Mouse (Mus musculus) heart, postnatal 25 days (tissue): ENCODE results near the gene Slitrk6. TPM values are rescaled to one million over a fixed set of nuclear protein-coding genes. Genes with fewer than 3 reads are reported as not detected.

Experiments used
- DNase-seq: peaks from one replicate; pipeline ENCODE4 v3.0.0; 2022; ENCODE audit warnings: low spot score
- intact Hi-C: fragments of 180-260 bp; cut with DNase I; formaldehyde crosslinking; loops from one replicate; pipeline ENCODE4 v1.15.1; 2025
- total RNA-seq, 2 experiments: library from RNA; stranded (reverse); gene quantifications; 2 replicates each; pipeline ENCODE4 v1.2.3; 2021

Slitrk6 gene
- total RNA-seq = 1 to 10 TPM in 1 of 2 experiments, under 1 TPM in 1; 0.89 to 1.1 TPM

DNA sequence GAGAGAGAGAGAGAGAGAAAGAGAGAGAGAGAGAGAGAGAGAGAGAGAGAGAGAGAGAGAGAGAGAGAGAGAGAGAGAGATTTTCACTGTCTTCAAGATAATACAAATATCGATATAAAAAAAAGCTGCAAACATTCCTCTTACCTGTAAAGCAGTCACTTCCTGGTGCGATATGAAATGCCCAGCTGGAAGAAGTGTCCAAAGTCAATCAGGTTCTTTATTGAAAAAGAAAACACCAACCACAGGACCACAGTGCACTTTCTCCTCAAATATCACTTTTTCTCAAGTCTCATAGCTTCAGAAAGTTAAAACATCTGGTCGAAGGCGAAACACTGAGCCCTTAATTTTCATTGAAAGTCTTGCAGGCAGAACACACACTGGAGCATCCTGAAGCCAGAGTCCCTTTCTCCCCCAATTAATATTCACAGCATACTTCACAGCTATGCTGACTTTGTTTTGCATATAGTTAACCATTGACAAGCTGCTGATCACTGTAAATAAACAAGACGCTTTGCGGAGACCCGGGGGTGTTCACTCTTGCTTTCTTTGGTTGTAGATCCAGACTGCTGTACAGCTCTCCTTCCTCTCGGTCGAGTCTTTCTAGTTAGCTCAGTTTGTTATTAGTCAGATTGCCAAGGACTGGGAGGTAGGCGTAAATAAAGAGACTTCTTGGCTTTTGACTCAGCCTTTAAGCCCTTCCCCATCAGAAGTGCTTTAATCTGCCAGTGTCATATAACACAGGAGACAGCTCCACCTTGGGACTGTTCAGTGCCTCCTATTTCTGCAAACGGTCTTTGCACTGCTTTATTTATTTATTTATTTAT is at the start of gene Slitrk6:
Gene Slitrk6 (minus strand): TSS at position 666 of the 824 bp plus-strand sequence.
- DNase-seq = no peak
- intact Hi-C loops = no loop called here

DNA sequence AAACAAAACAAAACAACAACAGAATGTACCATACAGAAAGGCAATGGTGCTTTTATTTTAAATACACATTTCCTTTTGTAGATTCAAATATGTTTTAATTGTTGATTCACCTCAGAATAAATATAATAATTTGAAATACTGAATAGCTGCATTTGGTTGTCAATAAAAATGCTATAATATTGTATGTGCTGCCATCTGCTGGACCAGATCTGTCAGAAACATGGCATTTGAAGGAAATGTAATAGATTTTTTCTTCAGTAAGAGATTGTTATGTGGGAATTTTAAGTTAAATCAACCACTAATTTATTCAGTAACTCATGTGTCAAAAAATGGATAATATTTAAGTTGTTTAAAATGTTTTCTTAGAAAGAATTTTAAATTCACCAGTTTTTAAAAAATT is 22.6 kb upstream of the Slitrk6 start:
- DNase-seq = no peak
- intact Hi-C loops = no loop called here

DNA sequence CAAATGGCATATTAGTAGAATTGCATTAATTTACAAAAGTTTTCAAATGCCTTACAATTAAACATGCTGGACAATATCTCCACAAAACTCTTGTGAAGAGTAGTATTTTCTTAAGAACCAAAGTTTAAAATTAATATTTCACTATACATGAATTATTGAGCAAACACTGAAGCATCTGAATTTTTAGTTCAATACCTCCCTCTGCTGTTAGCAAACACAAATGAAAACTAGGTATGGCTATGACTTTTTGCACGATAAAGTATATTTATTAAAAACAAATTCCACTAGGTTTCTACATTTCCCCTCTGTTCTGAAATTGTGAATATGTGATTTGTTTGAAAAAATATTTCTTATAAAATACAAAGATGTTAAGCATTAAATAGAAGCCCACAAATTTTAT is 15.7 kb upstream of the Slitrk6 start:
- intact Hi-C loops = no loop called here
- no peak for DNase-seq

DNA sequence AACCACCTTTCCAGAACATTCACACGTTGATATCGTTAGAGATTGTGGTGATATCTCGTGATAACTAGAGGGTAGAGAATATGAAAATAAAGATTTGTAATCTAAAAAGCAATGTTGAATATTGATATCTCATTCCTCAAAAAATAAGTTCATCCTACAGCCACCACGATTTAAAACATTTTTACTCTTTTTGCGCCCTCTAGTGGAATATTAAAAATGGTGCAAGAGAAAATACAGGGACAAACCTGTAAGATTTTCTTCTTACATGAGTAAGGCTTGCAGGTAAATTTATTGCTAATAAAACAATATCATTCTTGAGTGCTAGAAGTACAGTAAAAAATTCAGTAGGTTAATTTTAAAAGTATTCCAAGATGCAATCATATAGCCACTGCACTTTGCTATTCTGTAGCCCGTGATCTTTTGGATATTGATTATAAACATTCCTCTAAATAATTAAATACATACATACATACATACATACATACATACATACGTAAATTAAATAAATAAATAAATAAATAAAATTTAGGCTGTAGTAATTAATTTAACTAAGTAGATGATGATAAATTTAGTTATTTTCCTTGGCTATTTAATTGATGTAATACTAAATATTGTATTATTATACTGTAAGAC is 7.8 kb upstream of the Slitrk6 start:
- intact Hi-C loops = loop anchor here (5.0 kb wide), 2 partner anchors 870 to 890 kb away; no protein-coding TSS in a partner anchor
- DNase-seq = no peak

DNA sequence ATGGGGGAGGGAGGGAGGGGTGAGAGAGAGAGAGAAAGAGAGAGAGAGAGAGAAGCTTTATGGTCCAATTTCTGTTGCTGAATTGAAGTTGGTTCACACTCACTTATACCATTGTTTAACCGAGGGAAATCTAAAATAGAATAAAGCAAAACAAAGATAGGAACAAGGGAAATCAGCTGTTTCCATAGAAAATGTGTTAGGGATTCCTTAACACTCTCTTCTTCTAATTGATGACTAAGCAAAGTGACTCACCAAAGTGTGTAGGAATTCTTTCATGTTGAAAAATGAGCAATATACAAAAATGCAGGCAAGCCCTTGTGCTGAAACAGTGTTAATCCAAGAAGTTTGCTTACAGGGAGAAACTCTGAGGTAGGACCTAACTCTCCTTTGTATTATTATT is 6.0 kb upstream of the Slitrk6 start:
- no peak for DNase-seq
- intact Hi-C loops = loop anchor here (5.0 kb wide), 2 partner anchors 869 to 889 kb away; no protein-coding TSS in a partner anchor

DNA sequence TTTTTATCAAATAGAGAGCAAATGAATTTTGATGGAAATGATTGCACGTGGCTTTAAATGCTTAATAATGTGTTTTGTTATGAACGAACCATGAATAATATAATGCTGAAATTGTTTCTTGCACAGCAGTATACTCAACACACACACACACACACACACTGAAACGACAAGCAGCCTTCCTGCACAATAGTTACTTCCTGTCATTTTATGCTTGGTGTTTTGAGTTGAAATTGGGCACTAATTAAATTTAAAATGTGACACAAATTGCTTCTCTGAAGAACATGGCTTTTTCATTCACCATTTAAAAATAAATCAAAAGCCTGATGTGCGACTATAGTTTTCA is 330 bp upstream of the Slitrk6 start:
- intact Hi-C loops = no loop called here
- no peak for DNase-seq

DNA sequence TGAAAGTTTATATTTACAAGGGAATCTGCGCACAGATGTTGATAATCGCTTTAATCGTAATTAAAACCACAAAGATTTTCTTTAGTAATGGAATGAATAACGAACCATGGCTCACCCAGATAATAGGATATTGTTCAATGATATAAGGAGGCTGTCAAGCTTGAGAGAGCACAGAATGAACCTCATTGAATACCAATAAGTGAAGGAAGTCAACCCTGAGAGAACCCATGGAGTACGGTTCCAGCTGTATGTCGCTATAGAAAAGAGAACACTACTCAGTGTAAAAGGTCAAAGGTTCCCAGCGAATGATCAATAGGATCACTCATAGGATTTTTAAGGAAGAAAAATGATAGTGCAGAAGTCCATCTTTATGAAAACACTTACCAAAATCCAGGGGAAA is 15.1 kb downstream of the Slitrk6 start:
- no peak for DNase-seq
- intact Hi-C loops = no loop called here

DNA sequence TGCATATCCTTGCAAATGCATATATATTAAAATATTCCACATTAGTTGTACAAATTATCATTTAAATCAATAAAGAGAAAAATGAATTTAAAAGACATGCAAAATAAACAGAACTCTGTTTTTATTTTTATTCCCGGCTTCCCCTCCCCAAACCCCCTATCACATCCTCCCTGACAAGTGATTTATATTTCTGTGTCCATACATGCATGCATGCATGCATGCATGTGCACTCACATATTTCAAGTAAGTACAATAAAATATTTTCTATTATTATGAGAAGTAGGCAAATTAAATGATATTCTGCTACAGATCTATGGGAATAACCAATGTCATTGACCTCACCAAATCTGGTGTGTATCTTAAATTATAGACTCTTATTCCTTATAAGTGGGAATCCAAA is 15.6 kb downstream of the Slitrk6 start:
- DNase-seq = no peak
- intact Hi-C loops = no loop called here

DNA sequence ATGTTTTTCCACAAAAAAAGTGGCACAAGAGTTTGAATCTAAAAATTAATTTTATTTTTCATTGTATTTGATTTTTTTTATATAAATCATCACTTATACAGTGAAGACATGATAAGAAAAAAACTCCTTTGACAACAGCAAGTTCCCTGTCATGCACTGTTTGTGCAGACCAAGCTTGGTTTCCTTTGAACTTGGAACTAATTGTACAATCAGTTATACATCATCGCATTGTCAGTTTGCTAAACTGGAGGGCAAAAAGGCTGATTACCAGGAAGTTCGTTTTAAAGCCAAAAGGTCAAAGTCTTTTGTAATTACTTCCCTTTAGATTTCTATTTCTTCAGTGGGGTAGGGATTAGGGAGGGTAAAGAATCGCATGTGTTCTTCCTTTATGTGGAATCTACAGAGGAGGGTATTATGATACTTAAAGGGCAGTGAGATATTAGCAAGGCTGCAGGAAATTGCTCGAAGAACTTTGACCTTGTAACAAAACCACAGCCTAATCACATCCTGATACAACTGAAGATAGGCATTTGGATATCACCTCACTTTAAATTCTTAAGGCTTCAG is 26.5 kb downstream of the Slitrk6 start:
- DNase-seq = no peak
- intact Hi-C loops = no loop called here

DNA sequence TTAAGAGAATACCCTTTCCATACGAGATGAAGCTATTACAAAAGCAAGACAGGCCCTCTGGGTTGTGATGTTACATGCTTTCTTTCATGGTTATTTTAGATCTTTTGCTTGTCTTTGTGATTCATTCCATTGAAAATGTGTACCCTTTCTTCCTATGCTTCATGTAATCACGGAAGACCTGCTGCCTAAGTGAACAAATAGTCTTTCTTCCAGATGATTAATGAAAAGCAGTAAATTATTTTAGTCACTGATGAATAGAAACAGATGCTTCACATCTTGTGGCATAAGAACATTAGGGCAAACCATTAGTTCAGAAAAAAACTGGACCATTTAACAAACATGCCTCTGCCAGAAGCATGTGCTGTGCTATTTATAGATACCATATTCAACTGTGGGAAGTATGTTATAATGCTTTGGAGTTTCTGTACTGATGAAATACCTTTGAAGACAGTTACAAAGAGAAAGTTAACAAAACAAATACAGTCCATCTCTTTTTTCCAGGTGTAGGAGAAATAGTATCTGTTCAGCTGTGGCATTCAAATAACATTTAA is 30.8 kb downstream of the Slitrk6 start:
- intact Hi-C loops = no loop called here
- DNase-seq = no peak
